Mouse (Mus musculus) layer of hippocampus, adult 18-20 months (tissue): ENCODE measurements at regions not wholly inside any gene's neighbourhood (a gene's known extent, or its start where the extent isn't known, plus 50 kb on each side); places are given as distances from the start of the nearest gene placed in this dataset.

ENCODE experiments used
- DNase-seq, 2 experiments: peaks; one replicate each; pipeline ENCODE4 v3.0.0; 2022; ENCODE audit warnings: low spot score in 2 of 2

GRCm38 (mm10) chr9:23127338-23128017 is 95.4 kb upstream of the Bmper start:
- DNase-seq = peak; percentile 7 to 30

- DNase-seq = no peak
Measured at GRCm38 (mm10) chr9:23128018-23128369, 94.9 kb upstream of the Bmper start.

- no peak for DNase-seq
Measured at GRCm38 (mm10) chr9:23134006-23134405, 88.9 kb upstream of the Bmper start.

- DNase-seq = no peak
Measured at GRCm38 (mm10) chr9:23134421-23135118, 88.3 kb upstream of the Bmper start.

- no peak for DNase-seq
Measured at GRCm38 (mm10) chr9:23136511-23136910, 86.4 kb upstream of the Bmper start.

GRCm38 (mm10) chr9:23137682-23138210 is 85.1 kb upstream of the Bmper start:
- no peak for DNase-seq

GRCm38 (mm10) chr9:23139580-23140162 is 83.2 kb upstream of the Bmper start:
- DNase-seq = no peak

GRCm38 (mm10) chr9:23144281-23144680 is 78.6 kb upstream of the Bmper start:
- DNase-seq = no peak

GRCm38 (mm10) chr9:23150338-23150737 is 72.5 kb upstream of the Bmper start:
- DNase-seq = no peak

- DNase-seq = no peak
Measured at GRCm38 (mm10) chr9:23150874-23151273, 72.0 kb upstream of the Bmper start.

GRCm38 (mm10) chr9:23151953-23152490 is 70.9 kb upstream of the Bmper start:
- no peak for DNase-seq

GRCm38 (mm10) chr9:23156820-23157570 is 65.9 kb upstream of the Bmper start:
- DNase-seq = no peak

GRCm38 (mm10) chr9:23158499-23158898 is 64.4 kb upstream of the Bmper start:
- peak in 1 of 2 experiments; percentile 28 for DNase-seq

- DNase-seq = no peak
Measured at GRCm38 (mm10) chr9:23161346-23161745, 61.5 kb upstream of the Bmper start.

- no peak for DNase-seq
Measured at GRCm38 (mm10) chr9:23167056-23167591, 55.8 kb upstream of the Bmper start.

GRCm38 (mm10) chr9:23167716-23168115 is 55.2 kb upstream of the Bmper start:
- no peak for DNase-seq

GRCm38 (mm10) chr9:23168149-23168548 is 54.7 kb upstream of the Bmper start:
- DNase-seq = no peak

- DNase-seq = no peak
Measured at GRCm38 (mm10) chr9:23171361-23171760, 51.5 kb upstream of the Bmper start.
